Mouse (Mus musculus): ENCODE measurements around the gene Llgl2.

DNA sequence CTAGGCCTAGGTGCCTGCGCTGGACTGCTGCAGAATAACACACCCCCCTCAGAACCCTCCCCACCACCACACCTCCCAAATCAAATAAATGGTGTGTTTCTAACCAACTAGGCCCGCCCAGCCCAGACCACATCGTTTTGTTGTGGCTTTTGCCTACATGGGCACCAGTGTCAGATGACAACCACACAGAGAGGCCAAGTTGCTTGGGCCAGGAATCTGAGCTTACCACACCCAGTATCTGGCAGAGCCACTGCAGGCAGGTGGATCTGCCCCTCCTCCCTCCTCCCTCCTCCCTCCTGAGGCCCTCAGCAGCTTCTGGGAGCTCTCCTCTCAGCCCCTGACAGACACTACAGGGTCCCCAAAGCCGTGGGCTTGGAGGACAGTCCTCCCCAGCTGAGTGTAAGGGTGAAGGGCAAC, 15.1 kb downstream of the Llgl2 start:
- TF ChIP-seq CTCF (IDR thresholded peaks at IDR 0.05) (no peak), EP300 (IDR thresholded peaks at IDR 0.05) (no peak)
